Mouse (Mus musculus): ENCODE measurements around the gene Kprp.
"Not testable (repeated sequence)": the region's sequence is repeated elsewhere in the genome, so short reads cannot be mapped to it uniquely, and the experiment has no call there.

Gene Kprp

GRCm38 (mm10) chr3:92827108-92827507 lies at the start of gene Kprp:
Gene Kprp (minus strand): TSS chr3:92827247.
- DNase-seq = no peak

DNA sequence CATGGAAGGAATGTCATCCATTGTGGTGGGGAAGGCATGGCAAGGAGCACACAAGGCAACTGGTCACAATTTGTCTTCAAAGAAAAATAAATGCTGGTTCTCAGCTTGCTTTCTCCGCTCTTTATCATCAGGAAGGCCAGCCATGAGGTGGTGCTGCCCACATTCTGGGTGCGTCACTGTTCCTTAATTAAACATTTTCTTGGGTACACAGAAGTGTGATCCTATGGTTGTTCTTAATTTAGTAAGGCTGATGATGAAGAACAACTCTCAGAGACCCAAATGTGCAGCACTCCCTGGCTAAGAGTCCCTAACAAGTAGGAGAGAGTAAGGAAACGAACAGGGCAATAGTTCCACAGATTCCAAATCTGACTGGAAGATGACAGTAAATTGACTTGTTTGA lies 47.1 kb upstream of the Kprp start:
- no peak for DNase-seq

- DNase-seq = no peak
Measured at GRCm38 (mm10) chr3:92870116-92870515, 43.1 kb upstream of the Kprp start, which contains the start of gene 2310050C09Rik. Gene 2310050C09Rik (minus strand): TSS chr3:92870216.

- no peak for DNase-seq
Measured at GRCm38 (mm10) chr3:92851186-92851585, 24.1 kb upstream of the Kprp start, which contains the start of gene Lce1l. Gene Lce1l (minus strand): TSS chr3:92851286.

- DNase-seq = no peak
Measured at GRCm38 (mm10) chr3:92825808-92826207, 1.2 kb downstream of the Kprp start.

DNA sequence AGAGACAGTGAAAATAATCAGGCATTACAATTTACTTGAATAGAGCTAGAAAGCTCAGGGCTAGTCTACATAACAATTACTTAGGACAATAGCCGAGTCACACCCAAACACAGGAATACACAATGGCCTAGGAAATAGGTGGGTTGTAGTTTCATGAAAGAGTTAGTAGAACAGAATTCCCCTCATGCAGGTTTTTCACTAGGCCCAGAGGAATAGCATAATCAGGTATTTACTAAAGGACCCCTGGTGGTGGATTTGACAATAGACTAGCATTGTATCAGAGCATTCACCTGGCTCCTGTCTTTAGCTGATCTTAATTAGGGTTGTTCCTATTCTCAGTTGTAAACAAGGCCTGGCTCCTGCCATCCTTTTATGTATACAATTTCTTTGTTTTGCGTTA lies 11.0 kb downstream of the Kprp start:
- not testable (repeated sequence) for DNase-seq

GRCm38 (mm10) chr3:92815581-92815980 lies 11.5 kb downstream of the Kprp start:
- DNase-seq = no peak

- DNase-seq = no peak
Measured at GRCm38 (mm10) chr3:92807791-92808190, 19.3 kb downstream of the Kprp start, which contains the start of gene Lce1k. Gene Lce1k (minus strand): TSS chr3:92807891.

GRCm38 (mm10) chr3:92790414-92790813 lies 36.6 kb downstream of the Kprp start, which contains the start of gene Lce1j:
Gene Lce1j (minus strand): TSS chr3:92790514.
- DNase-seq = no peak

GRCm38 (mm10) chr3:92778799-92779198 lies 48.2 kb downstream of the Kprp start, which contains the start of gene Lce1i:
Gene Lce1i (minus strand): TSS chr3:92778899.
- DNase-seq = no peak
